Comparison of ENCODE assay signal across 8 mouse cellular contexts in genomic region chr1:153048147-153048878, GRCm38 (mm10).
DNase-seq lines count a peak whose midpoint lies in the region; ATAC-seq and TF ChIP-seq lines count a peak whose summit lies in the region.

No protein-coding gene starts in this region.

- TF ChIP-seq CTCF in layer of hippocampus, adult 2 months (conservative IDR thresholded peaks at IDR 0.05) = peak; percentile 67

- H3K27me3 ChIP-seq in heart, embryonic 13.5 days (replicated peaks) = peaks cover 24% of the 10 kb centered on the region
- H3K27me3 ChIP-seq in midbrain, embryonic 15.5 days (replicated peaks) = peaks cover 21% of the 10 kb centered on the region

- H3K9me3 ChIP-seq in heart, embryonic 13.5 days = no peaks in the 10 kb centered on the region
- H3K9me3 ChIP-seq in midbrain, embryonic 15.5 days = no peaks in the 10 kb centered on the region

- ATAC-seq in heart, embryonic 13.5 days (ENCODE audit: extremely low read depth, insufficient number of reproducible peaks, low FRiP score, low TSS enrichment) = no peak
- 0 out of 2 replicates have a peak, but pooled peaks have one; percentile 12 for ATAC-seq in midbrain, embryonic 15.5 days (replicated peaks)
- no peak for ATAC-seq in erythroblast, adult 5-6 weeks (replicated peaks; ENCODE audit: low FRiP score, poor library complexity, severe bottlenecking)

- no peak overlapping the region for H3K9ac ChIP-seq in heart, embryonic 13.5 days
- no peak overlapping the region for H3K9ac ChIP-seq in midbrain, embryonic 15.5 days

- H3K4me1 ChIP-seq in heart, embryonic 13.5 days = peaks cover 15% of the 10 kb centered on the region
- peaks cover 20% of the 10 kb centered on the region for H3K4me1 ChIP-seq in midbrain, embryonic 15.5 days

- H3K36me3 ChIP-seq in heart, embryonic 13.5 days = no peaks in the 10 kb centered on the region
- no peaks in the 10 kb centered on the region for H3K36me3 ChIP-seq in midbrain, embryonic 15.5 days (replicated peaks)

- WGBS in heart, embryonic 13.5 days = 37% methylated on average over 14 of the region's 14 CpGs
- WGBS in midbrain, embryonic 15.5 days = 21% methylated on average over 14 of the region's 14 CpGs

- H3K27ac ChIP-seq in layer of hippocampus, adult 2 months = peak overlapping the region; percentile 46; the same call in 1 of the 2 replicates
- H3K27ac ChIP-seq in heart, embryonic 13.5 days (replicated peaks) = 0 out of 2 replicates have a peak overlapping the region, but pooled peaks have one; percentile 20
- no peak overlapping the region for H3K27ac ChIP-seq in midbrain, embryonic 15.5 days

- no peak overlapping the region for H3K4me2 ChIP-seq in heart, embryonic 13.5 days
- no peak overlapping the region for H3K4me2 ChIP-seq in midbrain, embryonic 15.5 days

- DNase-seq in layer of hippocampus, adult 2 months (ENCODE audit: low spot score in 2 of 2) = no peak
- DNase-seq in layer of hippocampus, adult 8-10 months (ENCODE audit: low spot score in 2 of 2) = no peak
- DNase-seq in embryo, embryonic 10.5 days (ENCODE audit: low spot score) = peak; percentile 88
- peak; percentile 72 for DNase-seq in kidney, postnatal 14 days
- DNase-seq in urinary bladder, postnatal 4 days (ENCODE audit: low spot score in 2 of 2) = peak; percentile 56 to 63

- H3K4me3 ChIP-seq in layer of hippocampus, adult 2 months = no peak overlapping the region
- no peak overlapping the region for H3K4me3 ChIP-seq in heart, embryonic 13.5 days
- H3K4me3 ChIP-seq in midbrain, embryonic 15.5 days = no peak overlapping the region

Comparison
In these comparisons a context has a peak if more than half of its experiments do, and no peak if none do; other contexts are left out.
1. DNase-seq: peak in embryo, embryonic 10.5 days (single experiment), kidney, postnatal 14 days (single experiment) and urinary bladder, postnatal 4 days (2 of 2); none in layer of hippocampus, adult 2 months (0 of 2) and layer of hippocampus, adult 8-10 months (0 of 2).